Mouse (Mus musculus) stomach, postnatal 0 days (tissue): ENCODE measurements around the gene Csnk2a1.

Experiments
- CTCF ChIP-seq: IDR thresholded peaks from 2 replicates; pipeline ENCODE4 v1.5.1; 2016; ENCODE audit warnings: antibody characterized with exemption, low read depth, mild to moderate bottlenecking, moderate library complexity
- EP300 ChIP-seq: optimal IDR thresholded peaks from 2 replicates; pipeline ENCODE3; 2016; ENCODE audit warnings: antibody characterized with exemption

DNA sequence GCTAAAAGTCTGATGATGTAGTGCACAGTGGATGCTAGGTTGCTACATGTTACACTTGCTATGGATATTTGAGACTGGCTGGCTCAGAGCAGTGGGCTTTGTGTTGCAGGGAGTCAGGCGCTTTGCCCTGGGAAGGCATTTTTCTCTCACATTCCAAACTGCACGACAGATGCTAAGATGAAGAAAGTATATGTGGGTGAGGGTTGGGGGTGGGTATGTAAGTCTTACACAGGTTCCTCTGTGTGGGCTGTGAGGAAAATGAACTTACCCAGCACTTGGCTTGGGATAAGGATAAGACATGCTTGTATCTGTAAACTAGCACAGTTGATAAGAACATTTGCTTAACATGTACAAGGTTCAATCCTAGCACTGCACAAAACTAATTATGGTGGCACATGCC lies 76.2 kb downstream of the Csnk2a1 start:
- TF ChIP-seq CTCF (no peak), EP300 (no peak)
